Mouse (Mus musculus) embryonic facial prominence, embryonic 15.5 days (tissue): ENCODE results near the gene Ssr2. TPM values are rescaled to one million over a fixed set of nuclear protein-coding genes. Genes with fewer than 3 reads are reported as not detected.
A peak's percentile ranks its signal among the peaks of the same experiment; 100 is the strongest.

ENCODE experiments used
- ATAC-seq: fragments of 200-750 bp; cut with Nextera tagmentation; 2 replicates; pipeline ENCODE4 v1.8.0; 2017; ENCODE audit warnings: low read depth, moderate TSS enrichment; ENCODE audit not compliant: insufficient number of reproducible peaks, low FRiP score, low TSS enrichment
- H3K27ac ChIP-seq: fragments of 300-500 bp; sonication (generic); replicated peaks from 2 replicates; pipeline ENCODE4 v1.5.1; 2015; ENCODE audit warnings: mild to moderate bottlenecking, inconsistent platforms
- H3K27me3 ChIP-seq: fragments of 300-500 bp; sonication (generic); 2 replicates; pipeline ENCODE4 v1.6.1; 2015; ENCODE audit warnings: inconsistent platforms
- H3K36me3 ChIP-seq: fragments of 300-500 bp; sonication (generic); 2 replicates; pipeline ENCODE4 v1.6.1; 2015; ENCODE audit warnings: mild to moderate bottlenecking, inconsistent platforms
- H3K4me1 ChIP-seq: fragments of 300-500 bp; sonication (generic); 2 replicates; pipeline ENCODE4 v1.6.1; 2015; ENCODE audit warnings: inconsistent platforms
- H3K4me2 ChIP-seq: fragments of 300-500 bp; sonication (generic); replicated peaks from 2 replicates; pipeline ENCODE4 v1.6.1; 2015; ENCODE audit warnings: mild to moderate bottlenecking, inconsistent platforms
- H3K4me3 ChIP-seq: fragments of 300-500 bp; sonication (generic); replicated peaks from 2 replicates; pipeline ENCODE4 v1.5.1; 2015; ENCODE audit warnings: mild to moderate bottlenecking, inconsistent platforms
- H3K9ac ChIP-seq: fragments of 300-500 bp; sonication (generic); 2 replicates; pipeline ENCODE4 v1.6.1; 2015; ENCODE audit warnings: inconsistent platforms
- H3K9me3 ChIP-seq: fragments of 300-500 bp; sonication (generic); replicated peaks from 2 replicates; pipeline ENCODE4 v1.6.1; 2016; ENCODE audit warnings: inconsistent platforms
- WGBS: fragments of 180-500 bp; shearing (Covaris S2); methylation state at CpG from one replicate; pipeline ENCODE4 v1.1.7; 2015; 5-methylcytosine and 5-hydroxymethylcytosine counted together
- polyA plus RNA-seq: library from polyadenylated mRNA; unstranded; fragments of >200 nt; fragmentation: Nextera tagmentation; extraction: Ambion mirVana; gene quantifications from 2 replicates; pipeline ENCODE4 v1.2.1, GENCODE M21; 2015

Gene Ssr2
- polyA plus RNA-seq, 1 experiment from 2014 or later, result 339 TPM

GRCm38 (mm10) chr3:88553880-88554586 is 21.6 kb upstream of the Ssr2 start:
- Histone ChIP-seq H3K9me3 (no peaks in the 10 kb centered on the region), H3K27me3 (no peaks in the 10 kb centered on the region), H3K4me1 (peaks cover 31% of the 10 kb centered on the region), H3K4me3 (peak overlapping the region; percentile 76), H3K36me3 (peaks cover 36% of the 10 kb centered on the region), H3K4me2 (peak overlapping the region; percentile 79), H3K27ac (peak overlapping the region; percentile 96), H3K9ac (peak overlapping the region; percentile 68)
- ATAC-seq, result no peak; the same call in 1 of the 2 replicates
- WGBS, result under 1% methylated on average over 41 of the region's 41 CpGs

- no peak for ATAC-seq
- H3K4me1 ChIP-seq, result peaks cover 31% of the 10 kb centered on the region
- H3K4me3 ChIP-seq, result no peak overlapping the region
- no peaks in the 10 kb centered on the region for H3K9me3 ChIP-seq
- H3K27ac ChIP-seq, result no peak overlapping the region
- H3K9ac ChIP-seq, result no peak overlapping the region
- no peak overlapping the region; the same call in 1 of the 2 replicates for H3K4me2 ChIP-seq
- no peaks in the 10 kb centered on the region for H3K27me3 ChIP-seq
- 84% methylated on average over 5 of the region's 5 CpGs for WGBS
- H3K36me3 ChIP-seq, result peaks cover 47% of the 10 kb centered on the region
These were observed 20.5 kb upstream of the Ssr2 start for GRCm38 (mm10) chr3:88555069-88555605.

GRCm38 (mm10) chr3:88555731-88556130 is 19.9 kb upstream of the Ssr2 start:
- H3K36me3 ChIP-seq, result peaks cover 53% of the 10 kb centered on the region
- ATAC-seq, result no peak
- H3K27me3 ChIP-seq, result no peaks in the 10 kb centered on the region
- no peaks in the 10 kb centered on the region for H3K9me3 ChIP-seq
- H3K4me2 ChIP-seq, result no peak overlapping the region
- H3K9ac ChIP-seq, result no peak overlapping the region
- no peak overlapping the region for H3K27ac ChIP-seq
- peaks cover 29% of the 10 kb centered on the region for H3K4me1 ChIP-seq
- H3K4me3 ChIP-seq, result no peak overlapping the region
- WGBS, result 91% methylated on average over 6 of the region's 6 CpGs

GRCm38 (mm10) chr3:88556616-88557015 is 19.1 kb upstream of the Ssr2 start:
- Histone ChIP-seq H3K9me3 (no peaks in the 10 kb centered on the region), H3K27me3 (no peaks in the 10 kb centered on the region), H3K9ac (no peak overlapping the region), H3K4me2 (no peak overlapping the region), H3K36me3 (peaks cover 59% of the 10 kb centered on the region), H3K27ac (no peak overlapping the region), H3K4me1 (peaks cover 20% of the 10 kb centered on the region), H3K4me3 (no peak overlapping the region)
- ATAC-seq, result no peak
- 89% methylated on average over 8 of the region's 8 CpGs for WGBS

- Histone ChIP-seq H3K27ac (no peak overlapping the region), H3K4me2 (no peak overlapping the region), H3K36me3 (peaks cover 85% of the 10 kb centered on the region), H3K9me3 (no peaks in the 10 kb centered on the region), H3K4me3 (no peak overlapping the region), H3K4me1 (peaks cover 6% of the 10 kb centered on the region), H3K9ac (no peak overlapping the region), H3K27me3 (no peaks in the 10 kb centered on the region)
- no peak for ATAC-seq
- WGBS, result 93% methylated on average over 9 of the region's 9 CpGs
These were observed 16.1 kb upstream of the Ssr2 start for GRCm38 (mm10) chr3:88559596-88559995.

GRCm38 (mm10) chr3:88561989-88562388 is 13.7 kb upstream of the Ssr2 start:
- WGBS, result 75% methylated on average over 4 of the region's 4 CpGs
- Histone ChIP-seq H3K9me3 (no peaks in the 10 kb centered on the region), H3K27me3 (no peaks in the 10 kb centered on the region), H3K9ac (no peak overlapping the region), H3K27ac (no peak overlapping the region), H3K4me1 (no peaks in the 10 kb centered on the region), H3K36me3 (peaks cover 93% of the 10 kb centered on the region), H3K4me2 (no peak overlapping the region), H3K4me3 (no peak overlapping the region)
- ATAC-seq, result 0 out of 2 replicates have a peak, but pooled peaks have one; percentile 6

GRCm38 (mm10) chr3:88563442-88563841 is 12.2 kb upstream of the Ssr2 start:
- no peak overlapping the region for H3K9ac ChIP-seq
- H3K4me1 ChIP-seq, result no peaks in the 10 kb centered on the region
- no peaks in the 10 kb centered on the region for H3K9me3 ChIP-seq
- no peak for ATAC-seq
- H3K4me2 ChIP-seq, result no peak overlapping the region
- WGBS, result 69% methylated on average over 4 of the region's 4 CpGs
- peaks cover 94% of the 10 kb centered on the region for H3K36me3 ChIP-seq
- H3K4me3 ChIP-seq, result no peak overlapping the region
- H3K27ac ChIP-seq, result 0 out of 2 replicates have a peak overlapping the region, but pooled peaks have one; percentile 31
- H3K27me3 ChIP-seq, result no peaks in the 10 kb centered on the region

GRCm38 (mm10) chr3:88563966-88564365 is 11.7 kb upstream of the Ssr2 start:
- Histone ChIP-seq H3K27me3 (no peaks in the 10 kb centered on the region), H3K4me2 (no peak overlapping the region), H3K4me1 (no peaks in the 10 kb centered on the region), H3K27ac (0 out of 2 replicates have a peak overlapping the region, but pooled peaks have one; percentile 31), H3K9ac (no peak overlapping the region), H3K9me3 (no peaks in the 10 kb centered on the region), H3K36me3 (peaks cover 94% of the 10 kb centered on the region), H3K4me3 (no peak overlapping the region)
- no peak for ATAC-seq
- 86% methylated on average over 7 of the region's 7 CpGs for WGBS

GRCm38 (mm10) chr3:88566116-88566515 is 9.6 kb upstream of the Ssr2 start:
- no peak overlapping the region for H3K4me2 ChIP-seq
- no peak overlapping the region for H3K4me3 ChIP-seq
- 88% methylated on average over 3 of the region's 3 CpGs for WGBS
- peaks cover 88% of the 10 kb centered on the region for H3K36me3 ChIP-seq
- H3K27ac ChIP-seq, result no peak overlapping the region
- ATAC-seq, result no peak
- no peak overlapping the region for H3K9ac ChIP-seq
- no peaks in the 10 kb centered on the region for H3K9me3 ChIP-seq
- H3K27me3 ChIP-seq, result no peaks in the 10 kb centered on the region
- no peaks in the 10 kb centered on the region for H3K4me1 ChIP-seq

GRCm38 (mm10) chr3:88566536-88567061 is 9.1 kb upstream of the Ssr2 start:
- Histone ChIP-seq H3K27ac (no peak overlapping the region), H3K4me3 (no peak overlapping the region), H3K4me2 (no peak overlapping the region), H3K27me3 (no peaks in the 10 kb centered on the region), H3K9me3 (no peaks in the 10 kb centered on the region), H3K36me3 (peaks cover 85% of the 10 kb centered on the region), H3K9ac (no peak overlapping the region), H3K4me1 (no peaks in the 10 kb centered on the region)
- 77% methylated on average over 4 of the region's 4 CpGs for WGBS
- no peak for ATAC-seq

- H3K27me3 ChIP-seq, result no peaks in the 10 kb centered on the region
- WGBS, result 88% methylated on average over 6 of the region's 6 CpGs
- no peak overlapping the region for H3K4me2 ChIP-seq
- no peaks in the 10 kb centered on the region for H3K9me3 ChIP-seq
- no peak overlapping the region for H3K4me3 ChIP-seq
- ATAC-seq, result no peak
- H3K9ac ChIP-seq, result no peak overlapping the region
- peaks cover 75% of the 10 kb centered on the region for H3K36me3 ChIP-seq
- H3K27ac ChIP-seq, result no peak overlapping the region
- H3K4me1 ChIP-seq, result no peaks in the 10 kb centered on the region
These were observed 7.8 kb upstream of the Ssr2 start for GRCm38 (mm10) chr3:88567892-88568291.
